In genomic region chr1:55665137-55665827, GRCm38 (mm10) we compare ENCODE assay signal across 10 mouse cellular contexts.
A peak's percentile ranks its signal among the peaks of the same experiment; 100 is the strongest.
DNase-seq lines count a peak whose midpoint lies in the region; ATAC-seq and TF ChIP-seq lines count a peak whose summit lies in the region.
"Had no signal": no experiment of that assay in that cellular context is flagged by ENCODE, and none has a peak within 500 bp of the region (broad histone marks: within the 10 kb centered on the region; RNA-seq: fewer than 3 reads in every experiment).

No protein-coding gene starts in this region.

- peak overlapping the region; percentile 17 for H3K4me2 ChIP-seq in midbrain, embryonic 15.5 days
- H3K4me2 ChIP-seq: liver, embryonic 12.5 days had no signal

- H3K4me1 ChIP-seq in kidney, adult 2 months (ENCODE audit: control insufficient read depth, insufficient read depth, low read length) = no peaks in the 10 kb centered on the region
- peaks cover 3% of the 10 kb centered on the region; the same call in 1 of the 2 replicates for H3K4me1 ChIP-seq in cortical plate, adult 2 months (ENCODE audit: control insufficient read depth, insufficient read depth, low read length)
- H3K4me1 ChIP-seq in hindbrain, embryonic 10.5 days (replicated peaks) = peaks cover 24% of the 10 kb centered on the region
- peaks cover 24% of the 10 kb centered on the region for H3K4me1 ChIP-seq in midbrain, embryonic 15.5 days
- H3K4me1 ChIP-seq: liver, embryonic 12.5 days had no signal

- no peak for TF ChIP-seq POLR2A in kidney, adult 2 months (IDR thresholded peaks at IDR 0.05; ENCODE audit: low read depth, low read length)
- no peak for TF ChIP-seq POLR2A in cortical plate, adult 2 months (IDR thresholded peaks at IDR 0.05; ENCODE audit: extremely low read depth, insufficient read depth, low read length)

- no peaks in the 10 kb centered on the region for H3K9me3 ChIP-seq in hindbrain, embryonic 10.5 days
- H3K9me3 ChIP-seq in midbrain, embryonic 15.5 days = no peaks in the 10 kb centered on the region
- H3K9me3 ChIP-seq: liver, embryonic 12.5 days had no signal

- no peak overlapping the region for H3K4me3 ChIP-seq in kidney, adult 2 months (ENCODE audit: insufficient read depth, low read depth, low read length)
- H3K4me3 ChIP-seq in cortical plate, adult 2 months (ENCODE audit: insufficient read depth, low read length) = no peak overlapping the region
- H3K4me3 ChIP-seq in hindbrain, embryonic 10.5 days = peak overlapping the region; percentile 13; the same call in 1 of the 2 replicates
- no peak overlapping the region for H3K4me3 ChIP-seq in midbrain, embryonic 15.5 days
- H3K4me3 ChIP-seq: liver, embryonic 12.5 days; myocyte had no signal

- no peaks in the 10 kb centered on the region for H3K36me3 ChIP-seq in kidney, adult 2 months (ENCODE audit: control insufficient read depth, insufficient read depth, low read length)
- no peaks in the 10 kb centered on the region for H3K36me3 ChIP-seq in hindbrain, embryonic 10.5 days
- no peaks in the 10 kb centered on the region for H3K36me3 ChIP-seq in midbrain, embryonic 15.5 days (replicated peaks)
- H3K36me3 ChIP-seq: liver, embryonic 12.5 days had no signal

- DNase-seq in kidney, adult 2 months = peak; percentile 31
- DNase-seq in kidney, postnatal 4 days = no peak
- DNase-seq in hindbrain, embryonic 10.5 days (ENCODE audit: low spot score) = no peak
- no peak for DNase-seq in layer of hippocampus, adult 18-20 months (ENCODE audit: low spot score in 2 of 2)
- DNase-seq: right cerebral cortex, postnatal 14 days had no signal

- H3K27ac ChIP-seq in kidney, adult 2 months (ENCODE audit: insufficient read depth, low read depth, low read length) = 0 out of 2 replicates have a peak overlapping the region, but pooled peaks have one; percentile 20
- H3K27ac ChIP-seq in cortical plate, adult 2 months (ENCODE audit: insufficient read depth, low read length) = peak overlapping the region; percentile 10; the same call in 1 of the 2 replicates
- peak overlapping the region; percentile 75 for H3K27ac ChIP-seq in hindbrain, embryonic 10.5 days
- H3K27ac ChIP-seq in midbrain, embryonic 15.5 days = peak overlapping the region; percentile 79
- H3K27ac ChIP-seq: liver, embryonic 12.5 days had no signal

- WGBS in kidney, adult 2 months = 54% methylated on average over 10 of the region's 10 CpGs
- 65% methylated on average over 10 of the region's 10 CpGs for WGBS in hindbrain, embryonic 10.5 days
- 56% methylated on average over 10 of the region's 10 CpGs for WGBS in midbrain, embryonic 15.5 days

- no peak for TF ChIP-seq CTCF in kidney, adult 2 months (conservative IDR thresholded peaks at IDR 0.05; ENCODE audit: insufficient read depth, insufficient read length, low read depth, low read length)
- no peak for TF ChIP-seq CTCF in cortical plate, adult 2 months (IDR thresholded peaks at IDR 0.05; ENCODE audit: extremely low read depth, insufficient read depth, low read length)

- no peak overlapping the region for H3K9ac ChIP-seq in midbrain, embryonic 15.5 days
- H3K9ac ChIP-seq: liver, embryonic 12.5 days had no signal

- peak; percentile 66 for ATAC-seq in midbrain, embryonic 15.5 days (replicated peaks)
- ATAC-seq in megakaryocyte-erythroid progenitor cell, adult 5-6 weeks (replicated peaks; ENCODE audit: low FRiP score, low TSS enrichment, poor library complexity, severe bottlenecking) = no peak
- ATAC-seq: liver, embryonic 12.5 days had no signal

- H3K27me3 ChIP-seq in kidney, adult 2 months (replicated peaks; ENCODE audit: control insufficient read depth, insufficient read depth, low read length) = no peaks in the 10 kb centered on the region
- peaks cover 32% of the 10 kb centered on the region for H3K27me3 ChIP-seq in hindbrain, embryonic 10.5 days (ENCODE audit: insufficient read depth, poor library complexity, severe bottlenecking)
- H3K27me3 ChIP-seq in midbrain, embryonic 15.5 days (replicated peaks) = no peaks in the 10 kb centered on the region
- H3K27me3 ChIP-seq: liver, embryonic 12.5 days had no signal

Comparison
In these comparisons a context has a peak if more than half of its experiments do, and no peak if none do; other contexts are left out.
1. H3K27ac ChIP-seq: peak in every context shown above with its lines; median percentile 79 in midbrain, embryonic 15.5 days; 75 in hindbrain, embryonic 10.5 days; 20 in kidney, adult 2 months; 10 in cortical plate, adult 2 months.